Mouse (Mus musculus) cerebellum, adult 2 months (tissue): Measurements from ENCODE around the gene Kcnh3. TPM values are rescaled to one million over a fixed set of nuclear protein-coding genes. Genes with fewer than 3 reads are reported as not detected.

ENCODE experiments used
- DNase-seq, 2 experiments: peaks; one replicate each; pipeline ENCODE4 v3.0.0; 2021
- H3K27ac ChIP-seq: fragments of 200-500 bp; 2 replicates; pipeline ENCODE4 v1.5.1; 2012; ENCODE audit warnings: low read length, control low read depth, inconsistent platforms; ENCODE audit not compliant: insufficient read depth
- H3K27me3 ChIP-seq: fragments of 200-500 bp; 2 replicates; pipeline ENCODE4 v1.6.1; 2012; ENCODE audit warnings: inconsistent platforms, mild to moderate bottlenecking, low read length, moderate library complexity; ENCODE audit not compliant: control insufficient read depth, insufficient read depth
- H3K4me1 ChIP-seq: fragments of 200-500 bp; 2 replicates; pipeline ENCODE4 v1.6.1; 2011; ENCODE audit warnings: low read length; ENCODE audit not compliant: control insufficient read depth, insufficient read depth
- H3K4me3 ChIP-seq: fragments of 200-500 bp; replicated peaks from 2 replicates; pipeline ENCODE3; 2011; ENCODE audit warnings: mild to moderate bottlenecking, low read depth, low read length, control low read depth; ENCODE audit not compliant: insufficient read depth
- CTCF ChIP-seq: fragments of 200-500 bp; IDR thresholded peaks from 2 replicates; pipeline ENCODE4 v1.5.1; 2011; ENCODE audit warnings: low read depth, mild to moderate bottlenecking, control low read depth, low read length, moderate library complexity, borderline replicate concordance; ENCODE audit not compliant: insufficient read depth
- POLR2A ChIP-seq: fragments of 200-500 bp; IDR thresholded peaks from 2 replicates; pipeline ENCODE4 v1.6.1; 2011; ENCODE audit warnings: low read length, control low read depth, borderline replicate concordance; ENCODE audit not compliant: insufficient read depth
- WGBS: fragments of 180-500 bp; shearing (Covaris S2); methylation state at CpG from one replicate; pipeline ENCODE4 v1.1.7; 2018; 5-methylcytosine and 5-hydroxymethylcytosine counted together
- polyA plus RNA-seq: library from polyadenylated mRNA; depleted of rRNA; stranded (reverse); fragments of >200 nt; gene quantifications from 2 replicates; pipeline ENCODE4 v1.2.3, GENCODE M21; 2012

Gene Kcnh3
- polyA plus RNA-seq, 1 experiment: 5.0 TPM

DNA sequence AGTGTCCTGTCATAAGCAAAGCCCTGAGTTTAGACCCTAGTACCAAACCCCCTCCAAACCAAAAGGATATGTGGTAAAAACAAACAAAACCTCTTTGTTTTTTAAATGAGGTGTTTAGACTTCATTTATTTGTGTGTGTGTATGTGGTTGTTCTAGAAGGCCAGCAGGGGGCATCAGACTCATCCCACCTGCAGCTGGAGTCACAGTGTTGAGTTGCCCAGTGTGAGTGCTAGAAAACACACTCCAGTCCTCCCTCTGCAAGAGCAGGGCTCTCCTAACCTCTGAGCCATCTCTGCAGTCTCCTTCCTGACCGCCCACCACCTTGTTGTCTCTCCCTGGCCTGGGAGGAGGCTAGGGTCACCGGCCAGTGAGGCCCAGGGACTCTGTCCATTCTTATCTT lies 9.7 kb upstream of the Kcnh3 start:
- H3K27me3 ChIP-seq: no peaks in the 10 kb centered on the region
- no peak overlapping the region for H3K4me3 ChIP-seq
- no peak overlapping the region for H3K27ac ChIP-seq
- H3K4me1 ChIP-seq: no peaks in the 10 kb centered on the region
- 83% methylated on average over 2 of the region's 2 CpGs for WGBS
- no peak for DNase-seq
- TF ChIP-seq CTCF (peak; percentile 40; the same call in 1 of the 2 replicates), POLR2A (no peak)

DNA sequence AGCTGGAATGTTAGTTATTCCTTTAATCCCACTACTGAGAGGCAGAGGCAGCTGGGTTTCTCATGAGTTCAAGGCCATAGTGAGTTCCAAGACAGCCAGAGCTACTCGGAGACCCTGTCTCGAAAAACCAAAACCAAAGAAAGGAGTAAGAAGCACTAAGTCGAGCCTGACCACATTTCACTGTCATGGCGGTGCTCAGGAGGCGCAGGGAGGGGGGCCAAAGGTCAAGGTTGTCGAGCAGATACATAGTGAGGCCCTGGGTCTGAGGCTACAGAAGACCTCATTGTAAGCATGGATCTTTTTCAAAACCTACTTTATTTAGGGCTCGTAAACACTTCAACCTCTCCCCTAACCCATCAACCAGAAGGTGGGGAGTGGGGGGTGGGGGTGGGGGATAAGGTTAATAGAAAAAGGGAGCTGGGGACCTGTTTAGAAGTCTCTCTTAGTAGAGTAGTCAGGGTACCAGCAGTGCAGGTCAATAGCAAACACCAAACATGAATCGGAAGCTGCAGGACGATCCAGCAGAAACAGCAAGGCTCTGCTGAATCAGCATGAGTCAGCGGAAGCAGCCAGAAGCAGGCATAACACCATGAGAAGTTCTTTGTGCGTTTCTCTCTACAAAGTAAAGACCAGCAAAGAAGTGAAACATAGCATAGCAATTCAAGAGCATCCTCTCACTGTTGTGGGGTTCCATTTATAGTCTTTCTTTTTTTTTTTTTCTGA lies 8.8 kb upstream of the Kcnh3 start:
- no peaks in the 10 kb centered on the region for H3K27me3 ChIP-seq
- H3K4me1 ChIP-seq: no peaks in the 10 kb centered on the region
- TF ChIP-seq POLR2A (no peak), CTCF (no peak)
- DNase-seq: no peak
- H3K4me3 ChIP-seq: no peak overlapping the region
- 87% methylated on average over 11 of the region's 11 CpGs for WGBS
- H3K27ac ChIP-seq: no peak overlapping the region

DNA sequence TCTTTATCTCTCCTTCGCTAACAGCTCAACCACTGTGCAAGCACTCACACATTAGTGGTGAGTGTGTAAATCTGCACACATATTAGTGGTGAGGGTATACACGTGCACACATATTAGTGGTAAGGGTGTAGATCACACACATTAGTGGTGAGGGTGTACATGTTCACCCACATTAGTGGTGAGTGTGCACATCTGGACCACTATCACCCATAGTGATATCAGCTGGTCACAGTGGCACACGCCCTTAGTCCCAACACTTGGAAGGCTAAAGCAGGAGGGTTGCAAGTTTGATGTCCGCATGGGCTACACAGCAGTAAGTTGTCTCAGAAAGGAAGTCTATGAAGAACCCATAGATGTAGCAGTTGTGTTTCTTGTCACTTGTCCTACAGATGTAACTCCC lies 7.0 kb upstream of the Kcnh3 start:
- no peak for DNase-seq
- Histone ChIP-seq H3K4me3 (no peak overlapping the region), H3K27me3 (no peaks in the 10 kb centered on the region), H3K27ac (no peak overlapping the region), H3K4me1 (no peaks in the 10 kb centered on the region)
- TF ChIP-seq POLR2A: no peak
- TF ChIP-seq CTCF: no peak
- WGBS: 89% methylated on average over 4 of the region's 4 CpGs

DNA sequence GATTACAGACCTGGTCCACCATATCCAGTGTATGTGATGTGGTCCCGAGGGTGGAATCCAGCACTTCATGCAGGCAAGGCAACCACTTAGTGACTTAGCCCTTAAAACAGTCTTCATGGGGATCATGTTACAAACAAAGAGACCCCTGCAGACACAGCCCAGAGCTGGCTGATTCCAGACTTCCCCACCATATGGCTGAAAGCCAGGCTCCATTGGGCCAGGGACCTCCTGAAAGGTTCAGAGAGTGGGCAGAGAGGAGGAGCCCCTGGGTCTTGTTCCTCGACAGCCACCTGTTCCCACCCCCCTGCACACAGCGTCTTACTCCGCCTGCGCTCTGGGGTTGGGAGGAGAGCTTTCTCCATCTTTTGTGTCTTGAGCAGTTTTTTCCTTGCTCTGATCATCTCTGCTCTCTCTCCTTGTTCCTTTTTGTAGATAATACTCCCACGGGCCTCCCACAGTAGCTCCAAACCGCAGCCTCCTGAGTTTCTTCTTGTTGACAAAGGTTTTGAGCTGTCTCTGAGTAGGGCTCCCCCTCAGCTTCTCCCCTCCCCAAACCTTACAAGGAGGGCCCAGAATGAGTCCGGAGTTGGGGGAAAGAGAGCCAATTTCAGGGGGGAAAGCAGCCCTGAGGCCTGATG lies 3.2 kb upstream of the Kcnh3 start:
- no peak overlapping the region for H3K4me3 ChIP-seq
- TF ChIP-seq CTCF: no peak
- TF ChIP-seq POLR2A: no peak
- H3K27ac ChIP-seq: no peak overlapping the region
- no peak for DNase-seq
- 48% methylated on average over 8 of the region's 8 CpGs for WGBS
- peaks cover 2% of the 10 kb centered on the region; the same call in 1 of the 2 replicates for H3K27me3 ChIP-seq
- H3K4me1 ChIP-seq: no peaks in the 10 kb centered on the region

DNA sequence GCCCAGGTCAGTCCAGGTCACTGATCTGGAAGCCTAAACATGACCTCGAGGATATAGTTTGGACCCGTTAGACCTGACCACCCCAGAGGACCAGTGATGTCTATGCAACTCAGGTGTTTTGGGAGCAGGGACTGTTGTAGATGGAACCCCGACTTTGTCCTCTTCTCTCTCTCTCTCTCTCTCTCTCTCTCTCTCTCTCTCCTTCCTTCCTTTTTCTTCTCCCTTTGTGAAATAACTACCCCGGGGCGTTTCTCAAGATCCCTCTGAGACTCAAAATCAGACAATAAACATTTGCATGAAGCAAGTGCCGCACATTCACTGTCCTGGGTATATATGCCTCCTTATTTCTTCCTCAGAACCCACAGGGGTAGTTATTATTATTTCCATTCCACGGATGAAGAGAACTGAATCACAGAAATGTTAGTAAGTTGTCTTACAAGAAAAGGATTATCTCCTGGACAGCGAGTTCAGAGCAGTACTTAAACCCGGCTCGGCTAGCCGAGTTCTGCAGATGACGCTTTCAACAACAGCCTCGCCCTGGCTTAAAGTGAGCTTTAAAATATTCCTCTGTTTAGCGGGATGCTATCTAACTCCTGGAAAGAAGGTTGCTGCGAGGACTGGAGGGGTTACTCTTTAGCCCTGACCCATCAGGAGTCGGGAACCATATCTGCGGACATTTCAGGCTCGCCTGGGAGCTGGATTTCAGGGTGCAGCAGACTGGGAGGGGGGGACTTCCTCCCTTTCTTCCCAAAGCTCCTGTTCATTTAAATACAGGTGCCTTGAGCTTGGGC lies 1.7 kb upstream of the Kcnh3 start:
- H3K27ac ChIP-seq: no peak overlapping the region
- WGBS: 10% methylated on average over 18 of the region's 18 CpGs
- peaks cover 2% of the 10 kb centered on the region; the same call in 1 of the 2 replicates for H3K27me3 ChIP-seq
- DNase-seq: no peak
- H3K4me1 ChIP-seq: no peaks in the 10 kb centered on the region
- no peak for TF ChIP-seq POLR2A
- no peak for TF ChIP-seq CTCF
- H3K4me3 ChIP-seq: peak overlapping the region; percentile 65

DNA sequence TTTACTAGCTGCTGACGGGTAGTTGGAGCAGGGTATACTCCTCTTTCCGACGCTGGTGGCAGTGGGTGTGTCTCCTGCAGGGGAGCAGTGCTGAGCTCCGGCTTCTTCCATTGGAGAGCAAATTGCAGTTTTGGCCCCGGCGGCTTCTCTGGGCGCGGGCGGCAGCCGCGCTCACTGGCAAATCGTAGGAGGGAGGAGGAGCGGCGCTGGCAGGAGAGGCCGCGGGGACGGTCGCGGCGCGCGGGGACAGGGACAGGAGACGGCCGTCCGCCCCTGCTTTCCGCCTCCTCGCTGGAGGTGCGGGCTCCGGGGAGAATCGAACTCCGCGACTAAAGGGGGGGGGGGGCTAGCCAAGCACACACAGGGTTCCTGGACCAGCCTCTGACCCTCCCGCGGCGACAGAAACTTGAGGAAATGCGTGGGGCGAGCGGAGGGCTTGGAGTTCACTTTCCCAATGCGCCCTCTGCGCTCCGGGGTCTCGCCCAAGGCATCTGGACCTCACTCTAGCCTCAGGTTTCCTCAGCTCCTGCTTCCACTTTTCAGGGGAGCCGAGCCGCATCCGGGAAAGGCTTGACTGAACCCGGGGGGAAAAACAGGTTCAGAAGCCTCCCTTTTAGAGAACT lies 965 bp upstream of the Kcnh3 start:
- no peak overlapping the region for H3K27ac ChIP-seq
- TF ChIP-seq POLR2A (no peak), CTCF (no peak)
- WGBS: 1% methylated on average over 46 of the region's 46 CpGs

DNA sequence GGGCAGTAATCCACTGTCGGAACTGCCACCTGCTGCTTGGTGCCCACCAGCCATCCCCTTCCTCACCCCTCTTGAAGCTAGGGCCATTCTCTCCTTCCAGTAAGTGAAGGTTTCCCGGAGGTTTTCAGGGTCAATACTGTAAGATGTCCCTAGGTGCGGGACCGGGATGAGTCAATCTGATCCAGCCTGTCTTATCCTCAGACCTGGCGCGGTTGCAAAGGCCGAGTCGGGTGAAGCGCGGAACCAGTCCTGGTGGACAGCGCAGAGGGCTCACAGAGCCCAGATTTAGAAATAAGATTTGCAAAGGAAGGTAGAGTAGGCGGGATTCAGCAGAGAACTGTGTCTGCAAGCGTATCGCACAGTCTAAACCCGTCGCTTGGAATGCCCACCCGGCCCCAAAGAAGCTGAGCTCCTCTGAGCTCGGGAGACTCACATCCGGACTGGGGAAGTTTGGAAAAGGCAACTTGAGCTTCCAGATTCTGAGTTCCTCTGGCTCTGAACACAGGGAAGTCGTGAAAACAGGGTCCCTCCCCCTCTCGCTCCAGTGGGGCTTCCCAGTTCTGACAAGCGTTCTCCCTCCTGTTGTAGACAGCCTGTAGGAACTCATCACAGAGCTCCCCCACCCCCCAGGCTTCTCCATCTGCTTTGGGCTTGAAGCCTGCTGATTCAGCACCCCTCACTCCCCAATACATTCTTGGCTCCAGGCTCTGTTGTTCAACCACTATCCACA lies 585 bp downstream of the Kcnh3 start:
- WGBS: 6% methylated on average over 22 of the region's 22 CpGs
- peak in 1 of 2 experiments; percentile 37 for DNase-seq
- no peak overlapping the region for H3K27ac ChIP-seq
- TF ChIP-seq CTCF: no peak
- TF ChIP-seq POLR2A: no peak
- H3K4me3 ChIP-seq: peak overlapping the region; percentile 27
- H3K27me3 ChIP-seq: peaks cover 2% of the 10 kb centered on the region; the same call in 1 of the 2 replicates
- no peaks in the 10 kb centered on the region for H3K4me1 ChIP-seq

More for the DNA sequence above, 965 bp upstream of the Kcnh3 start:
- DNase-seq: peak; percentile 70 to 71
- Histone ChIP-seq H3K27me3 (peaks cover 2% of the 10 kb centered on the region; the same call in 1 of the 2 replicates), H3K4me1 (no peaks in the 10 kb centered on the region), H3K4me3 (peak overlapping the region; percentile 65)
